Mouse (Mus musculus) urinary bladder, postnatal 36 days (tissue): ENCODE data around the gene Ephx1.
A peak's percentile ranks its signal among the peaks of the same experiment; 100 is the strongest.
"Not testable (repeated sequence)": the region's sequence is repeated elsewhere in the genome, so short reads cannot be mapped to it uniquely, and the experiment has no call there.

Source experiments
- DNase-seq, 2 experiments: peaks; one replicate each; pipeline ENCODE4 v3.0.0; 2022; ENCODE audit warnings: low spot score in 2 of 2, mixed read lengths in 1 of 2

The Ephx1 gene

GRCm38 (mm10) chr1:181020756-181021487 is at the start of gene Ephx1:
Ephx1 (minus strand) TSS chr1:181020904.
- no peak for DNase-seq

GRCm38 (mm10) chr1:181069671-181070070 is 49.0 kb upstream of the Ephx1 start:
- DNase-seq: no peak

- DNase-seq: no peak
Observed at GRCm38 (mm10) chr1:181068344-181068743, 47.6 kb upstream of the Ephx1 start.

GRCm38 (mm10) chr1:181064648-181065047 is 43.9 kb upstream of the Ephx1 start:
- peak in 1 of 2 experiments; percentile 18 for DNase-seq

- no peak for DNase-seq
Observed at GRCm38 (mm10) chr1:181063991-181064390, 43.3 kb upstream of the Ephx1 start.

GRCm38 (mm10) chr1:181061784-181062485 is 41.2 kb upstream of the Ephx1 start:
- no peak for DNase-seq

GRCm38 (mm10) chr1:181052898-181053297 is 32.2 kb upstream of the Ephx1 start:
- no peak for DNase-seq

- DNase-seq: no peak
Observed at GRCm38 (mm10) chr1:181050937-181051336, 30.2 kb upstream of the Ephx1 start, which contains the start of gene 9130409I23Rik. 9130409I23Rik (plus strand) TSS chr1:181051237.

GRCm38 (mm10) chr1:181049328-181049842 is 28.7 kb upstream of the Ephx1 start:
- no peak for DNase-seq

GRCm38 (mm10) chr1:181047520-181047919 is 26.8 kb upstream of the Ephx1 start:
- DNase-seq: no peak

- DNase-seq: no peak
Observed at GRCm38 (mm10) chr1:181039652-181040051, 18.9 kb upstream of the Ephx1 start.

- DNase-seq: no peak
Observed at GRCm38 (mm10) chr1:181037623-181038022, 16.9 kb upstream of the Ephx1 start.

GRCm38 (mm10) chr1:181035015-181035778 is 14.5 kb upstream of the Ephx1 start:
- DNase-seq: not testable (repeated sequence)

GRCm38 (mm10) chr1:181022265-181022664 is 1.6 kb upstream of the Ephx1 start:
- peak; percentile 56 to 66 for DNase-seq

GRCm38 (mm10) chr1:181021488-181021865 is 773 bp upstream of the Ephx1 start:
- no peak for DNase-seq

- no peak for DNase-seq
Observed at GRCm38 (mm10) chr1:181017890-181018420, 2.7 kb downstream of the Ephx1 start.

- peak; percentile 83 to 87 for DNase-seq
Observed at GRCm38 (mm10) chr1:181017212-181017711, 3.4 kb downstream of the Ephx1 start.

GRCm38 (mm10) chr1:181016532-181017131 is 4.1 kb downstream of the Ephx1 start:
- DNase-seq: peak; percentile 68 to 84

GRCm38 (mm10) chr1:181016045-181016444 is 4.7 kb downstream of the Ephx1 start:
- DNase-seq: no peak

GRCm38 (mm10) chr1:181015558-181015957 is 5.1 kb downstream of the Ephx1 start:
- peak; percentile 72 to 85 for DNase-seq
